Mouse (Mus musculus) stomach, postnatal 0 days (tissue): ENCODE measurements at regions not wholly inside any gene's neighbourhood (a gene's known extent, or its start where the extent isn't known, plus 50 kb on each side); places are given as distances from the start of the nearest gene placed in this dataset.

Source experiments
- CTCF ChIP-seq: IDR thresholded peaks from 2 replicates; pipeline ENCODE4 v1.5.1; 2016; ENCODE audit warnings: antibody characterized with exemption, low read depth, mild to moderate bottlenecking, moderate library complexity
- EP300 ChIP-seq: optimal IDR thresholded peaks from 2 replicates; pipeline ENCODE3; 2016; ENCODE audit warnings: antibody characterized with exemption

DNA sequence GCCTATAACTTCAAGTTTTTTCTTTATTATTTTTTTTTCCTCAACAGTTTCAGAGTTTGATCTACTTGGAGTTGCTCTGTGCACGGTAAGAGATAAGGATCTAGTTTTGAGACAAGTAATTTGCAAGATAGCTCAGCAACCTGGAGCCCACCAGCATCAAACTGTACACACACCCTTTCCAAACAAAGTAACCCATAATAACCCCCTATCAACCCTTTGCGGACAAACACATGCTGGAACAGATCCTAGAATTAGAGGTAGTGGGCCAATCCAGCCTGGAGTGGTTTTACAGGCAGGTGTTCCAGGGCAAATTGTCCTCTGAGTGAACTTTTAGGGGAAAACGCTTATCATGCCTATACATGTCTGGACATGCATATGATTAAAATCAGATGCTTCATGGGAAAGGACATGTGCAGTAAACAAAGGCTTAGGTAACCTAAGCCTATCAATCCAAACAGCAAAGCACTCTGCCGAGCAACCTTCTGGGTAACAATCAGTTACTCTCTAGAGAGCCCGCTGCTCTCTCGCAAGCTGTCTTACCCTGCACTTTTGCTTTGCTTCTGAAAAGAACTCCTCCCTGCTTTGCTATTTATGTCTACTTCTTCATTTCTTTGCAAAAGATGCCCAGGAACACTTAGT, 200.2 kb upstream of the Nabp1 start:
- TF ChIP-seq EP300 = no peak
- no peak for TF ChIP-seq CTCF
